Mouse (Mus musculus) brown adipose tissue, adult 24 weeks (tissue): ENCODE data around the gene Gm20388. TPM values are rescaled to one million over a fixed set of nuclear protein-coding genes. Genes with fewer than 3 reads are reported as not detected.

Experiments
- H3K27ac ChIP-seq: fragments of 200-500 bp; replicated peaks from 2 replicates; pipeline ENCODE4 v1.5.1; 2012; ENCODE audit warnings: low read depth, mild to moderate bottlenecking, low read length
- H3K4me1 ChIP-seq: fragments of 200-500 bp; 2 replicates; pipeline ENCODE4 v1.6.1; 2012; ENCODE audit warnings: low read length, mixed read lengths; ENCODE audit not compliant: control insufficient read depth, insufficient read depth, insufficient read length
- H3K4me3 ChIP-seq: fragments of 200-500 bp; 2 replicates; pipeline ENCODE4 v1.5.1; 2012; ENCODE audit warnings: low read depth, mild to moderate bottlenecking, low read length, moderate library complexity; ENCODE audit not compliant: insufficient read depth
- polyA plus RNA-seq: library from polyadenylated mRNA; stranded (reverse); fragments of >200 nt; gene quantifications from 2 replicates; pipeline ENCODE4 v1.2.4, GENCODE M21; 2012; ENCODE audit not compliant: missing spikeins, insufficient read depth, insufficient read length

The Gm20388 gene
- polyA plus RNA-seq, 1 experiment = 44.7 TPM

GRCm38 (mm10) chr8:121023736-121024135 is 1113.1 kb downstream of the Gm20388 start:
- no peak overlapping the region for H3K4me3 ChIP-seq
- no peak overlapping the region for H3K27ac ChIP-seq
- H3K4me1 ChIP-seq = no peaks in the 10 kb centered on the region

GRCm38 (mm10) chr8:121025486-121025885 is 1114.8 kb downstream of the Gm20388 start:
- no peak overlapping the region for H3K27ac ChIP-seq
- H3K4me1 ChIP-seq = no peaks in the 10 kb centered on the region
- H3K4me3 ChIP-seq = no peak overlapping the region

GRCm38 (mm10) chr8:121027787-121028186 is 1117.1 kb downstream of the Gm20388 start:
- H3K4me1 ChIP-seq = no peaks in the 10 kb centered on the region
- H3K4me3 ChIP-seq = no peak overlapping the region
- no peak overlapping the region for H3K27ac ChIP-seq

- no peak overlapping the region for H3K4me3 ChIP-seq
- H3K4me1 ChIP-seq = no peaks in the 10 kb centered on the region
- H3K27ac ChIP-seq = no peak overlapping the region
Measured at GRCm38 (mm10) chr8:121029076-121029475, 1118.4 kb downstream of the Gm20388 start.

GRCm38 (mm10) chr8:121030496-121031040 is 1119.9 kb downstream of the Gm20388 start:
- H3K4me1 ChIP-seq = no peaks in the 10 kb centered on the region
- no peak overlapping the region for H3K4me3 ChIP-seq
- no peak overlapping the region for H3K27ac ChIP-seq

- no peaks in the 10 kb centered on the region for H3K4me1 ChIP-seq
- H3K4me3 ChIP-seq = no peak overlapping the region
- no peak overlapping the region for H3K27ac ChIP-seq
Measured at GRCm38 (mm10) chr8:121033299-121034013, 1122.8 kb downstream of the Gm20388 start.

- no peak overlapping the region for H3K4me3 ChIP-seq
- no peak overlapping the region for H3K27ac ChIP-seq
- no peaks in the 10 kb centered on the region for H3K4me1 ChIP-seq
Measured at GRCm38 (mm10) chr8:121035611-121036010, 1125.0 kb downstream of the Gm20388 start.

- Histone ChIP-seq H3K4me1 (no peaks in the 10 kb centered on the region), H3K4me3 (no peak overlapping the region), H3K27ac (no peak overlapping the region)
Measured at GRCm38 (mm10) chr8:121043719-121044440, 1133.2 kb downstream of the Gm20388 start.

- Histone ChIP-seq H3K27ac (no peak overlapping the region), H3K4me3 (no peak overlapping the region), H3K4me1 (no peaks in the 10 kb centered on the region)
Measured at GRCm38 (mm10) chr8:121047441-121047840, 1136.8 kb downstream of the Gm20388 start.

GRCm38 (mm10) chr8:121058081-121058480 is 1147.4 kb downstream of the Gm20388 start:
- Histone ChIP-seq H3K4me1 (no peaks in the 10 kb centered on the region), H3K4me3 (no peak overlapping the region), H3K27ac (no peak overlapping the region)

GRCm38 (mm10) chr8:121059098-121059497 is 1148.5 kb downstream of the Gm20388 start:
- H3K4me3 ChIP-seq = no peak overlapping the region
- H3K4me1 ChIP-seq = no peaks in the 10 kb centered on the region
- H3K27ac ChIP-seq = no peak overlapping the region

- no peaks in the 10 kb centered on the region for H3K4me1 ChIP-seq
- H3K4me3 ChIP-seq = no peak overlapping the region
- no peak overlapping the region for H3K27ac ChIP-seq
Measured at GRCm38 (mm10) chr8:121062521-121062920, 1151.9 kb downstream of the Gm20388 start.

- no peak overlapping the region for H3K27ac ChIP-seq
- no peak overlapping the region for H3K4me3 ChIP-seq
- H3K4me1 ChIP-seq = no peaks in the 10 kb centered on the region
Measured at GRCm38 (mm10) chr8:121063649-121064048, 1153.0 kb downstream of the Gm20388 start.

- no peak overlapping the region for H3K4me3 ChIP-seq
- no peak overlapping the region for H3K27ac ChIP-seq
Measured at GRCm38 (mm10) chr8:121071454-121071853, 1160.8 kb downstream of the Gm20388 start.

GRCm38 (mm10) chr8:121072406-121073130 is 1161.9 kb downstream of the Gm20388 start:
- Histone ChIP-seq H3K27ac (no peak overlapping the region), H3K4me1 (no peaks in the 10 kb centered on the region), H3K4me3 (no peak overlapping the region)

More at GRCm38 (mm10) chr8:121071454-121071853, 1160.8 kb downstream of the Gm20388 start:
- H3K4me1 ChIP-seq = no peaks in the 10 kb centered on the region
